Mouse (Mus musculus): ENCODE results near the gene Gm8300.
"Not testable (repeated sequence)": the region's sequence is repeated elsewhere in the genome, so short reads cannot be mapped to it uniquely, and the experiment has no call there.

Gm8300 gene

DNA sequence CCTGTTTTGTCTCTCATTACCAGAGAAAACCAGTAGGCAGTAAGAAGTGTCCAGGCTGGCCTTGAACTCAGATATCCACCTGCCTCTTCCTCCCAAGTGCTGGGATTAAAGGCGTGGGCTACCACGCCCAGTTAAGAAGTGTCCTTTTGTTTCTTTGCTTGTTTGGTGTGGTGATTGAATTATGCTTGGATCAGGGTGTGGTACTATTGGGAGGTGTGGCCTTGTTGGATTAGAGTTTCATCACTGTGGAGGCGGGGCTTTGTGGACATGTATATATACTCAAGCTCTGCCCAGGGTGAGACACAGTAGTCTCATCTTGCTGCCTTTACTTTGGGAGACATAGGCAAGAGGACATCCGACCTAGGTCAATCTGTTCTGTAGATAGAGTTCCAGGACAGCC lies at the start of gene Gm8300:
Gene Gm8300 (plus strand): TSS at position 301 of the 400 bp plus-strand sequence.
- DNase-seq (ENCODE audit: inconsistent ontology term) = not testable (repeated sequence)

DNA sequence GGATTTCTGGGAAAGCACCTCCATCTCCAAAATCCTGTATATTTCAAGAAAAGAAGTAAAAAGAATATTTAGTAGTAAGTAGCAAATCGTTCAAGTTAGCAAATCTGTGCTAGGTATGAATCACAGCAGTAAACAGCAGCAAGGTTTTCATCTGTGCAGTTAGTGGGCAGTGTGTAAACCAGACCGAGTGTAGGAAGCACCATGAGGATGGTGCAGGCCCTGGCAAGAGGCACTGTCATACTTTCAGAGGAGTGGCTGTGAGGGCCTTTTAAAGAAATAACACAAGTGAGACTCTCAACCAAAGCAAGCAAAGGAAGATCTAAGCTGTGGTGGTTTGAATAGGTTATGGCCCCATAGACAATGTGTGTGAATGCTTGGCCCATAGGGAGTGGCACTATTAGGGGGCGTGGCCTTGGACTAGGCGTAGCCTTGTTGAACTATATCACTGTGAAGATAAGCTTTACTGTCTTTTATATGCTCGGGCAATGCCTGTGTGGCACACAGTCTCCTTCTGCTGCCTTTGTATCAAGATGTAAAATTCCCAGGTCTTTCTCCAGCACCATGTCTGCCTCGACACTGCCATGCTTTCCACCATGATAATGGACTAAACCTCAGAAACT lies 49.3 kb upstream of the Gm8300 start:
- DNase-seq (ENCODE audit: inconsistent ontology term) = no peak

DNA sequence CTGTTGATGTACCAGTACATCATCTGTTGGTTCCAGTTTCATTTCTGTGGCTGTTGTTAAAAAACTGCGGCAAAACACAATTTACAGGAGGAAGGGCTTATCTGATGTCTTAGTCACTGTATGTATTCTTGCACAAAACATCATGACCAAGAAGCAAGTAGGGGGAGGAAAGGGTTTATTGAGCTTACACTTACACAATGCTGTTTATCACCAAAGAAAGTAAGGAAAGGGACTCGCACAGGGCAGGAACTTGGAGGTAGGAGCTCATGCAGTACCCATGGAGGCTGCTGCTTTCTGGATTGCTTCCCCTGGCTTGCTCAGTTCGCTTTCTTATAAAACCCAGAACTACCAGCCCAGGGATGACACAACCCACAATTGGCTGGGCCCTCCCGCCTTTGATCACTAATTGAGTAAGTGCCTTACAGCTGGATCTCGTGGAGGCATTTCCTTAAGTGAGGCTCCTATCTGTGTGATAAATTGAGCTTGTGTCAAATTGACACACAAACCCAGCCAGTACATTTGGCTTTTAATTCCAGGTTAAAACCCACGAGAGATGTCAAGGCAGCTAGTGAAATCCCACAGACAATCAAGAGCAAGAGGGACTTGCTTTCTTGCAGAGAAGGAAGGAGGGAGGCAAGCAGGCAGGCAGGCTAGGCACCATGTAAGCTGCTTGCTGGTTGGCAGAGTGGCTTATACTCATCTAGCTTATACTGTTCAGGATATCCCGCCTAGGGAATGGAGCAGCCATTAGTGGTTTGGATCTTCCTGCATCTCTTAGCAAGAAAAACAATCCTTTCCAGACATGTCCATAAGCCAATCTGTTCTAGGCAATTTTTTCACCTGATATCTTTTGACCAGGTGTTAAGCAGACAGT lies 43.6 kb upstream of the Gm8300 start:
- DNase-seq (ENCODE audit: inconsistent ontology term) = peak; percentile 11

DNA sequence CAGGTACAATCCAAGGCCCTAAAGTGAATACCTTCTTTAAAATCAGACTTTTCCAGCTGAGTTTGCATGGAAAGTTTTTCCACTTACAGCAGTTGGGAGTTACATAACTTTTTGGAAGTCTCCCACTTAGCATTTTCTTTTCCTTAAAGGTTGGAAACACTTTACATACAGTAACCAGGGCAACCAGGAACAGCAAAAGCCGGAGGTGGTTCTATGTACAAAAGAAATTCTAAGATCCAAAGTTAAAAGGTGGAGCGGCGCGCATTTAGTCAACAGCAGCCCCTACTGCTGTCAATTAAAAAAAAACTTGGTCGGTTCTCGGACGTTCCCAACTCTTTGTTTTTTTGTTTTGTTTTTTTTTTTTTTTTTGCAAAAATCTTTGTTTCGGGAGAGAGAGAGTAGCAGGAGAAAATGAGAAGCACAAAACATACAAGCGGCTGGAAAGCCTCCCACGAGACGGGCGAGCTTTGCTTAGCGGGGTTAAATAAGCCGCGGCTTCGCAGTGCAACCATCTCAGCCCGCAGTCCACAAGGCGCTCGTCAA lies 42.6 kb upstream of the Gm8300 start:
- DNase-seq (ENCODE audit: inconsistent ontology term) = peak; percentile 68

DNA sequence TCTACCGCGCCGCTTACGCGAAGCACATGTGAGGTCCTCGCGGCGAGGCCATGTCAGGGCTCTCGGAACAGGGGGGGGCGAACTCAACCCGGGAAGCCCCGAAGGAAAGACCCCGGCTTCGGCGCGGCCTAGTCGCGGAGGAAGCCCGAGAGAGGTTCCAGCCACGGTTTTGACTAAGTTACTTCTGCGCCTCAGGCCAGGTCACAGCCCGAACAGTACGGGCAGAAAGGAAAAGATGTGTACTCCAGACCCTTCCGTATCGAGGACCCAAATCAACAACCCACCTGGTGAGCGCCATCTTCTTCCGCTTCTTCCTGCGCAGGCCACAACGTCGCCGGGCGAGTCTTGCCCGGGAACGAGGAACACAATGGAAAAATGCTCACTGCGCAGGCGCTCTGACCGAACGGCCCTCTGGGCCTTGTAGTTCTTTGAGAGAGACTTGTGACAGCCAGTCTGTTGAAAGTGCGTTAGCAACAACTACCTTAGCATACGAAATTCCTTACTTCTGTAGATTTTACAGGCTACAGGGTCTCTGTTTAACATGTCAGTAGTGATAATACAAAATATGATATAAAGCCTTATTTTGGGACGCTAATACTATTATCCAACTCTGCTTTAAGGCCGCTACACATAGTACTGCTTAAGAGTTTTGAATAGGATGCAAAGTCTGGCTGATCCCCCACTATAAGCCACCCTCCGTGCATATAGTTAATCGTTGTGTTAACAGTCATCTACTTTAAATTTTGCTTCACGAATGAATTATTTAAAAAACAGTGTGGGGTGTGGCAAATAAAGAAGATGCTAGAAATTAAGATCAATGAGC lies 41.9 kb upstream of the Gm8300 start, which contains the start of gene Snw1:
Gene Snw1 (minus strand): TSS at position 311 of the 823 bp plus-strand sequence.
- peak; percentile 90 for DNase-seq (ENCODE audit: inconsistent ontology term)

DNA sequence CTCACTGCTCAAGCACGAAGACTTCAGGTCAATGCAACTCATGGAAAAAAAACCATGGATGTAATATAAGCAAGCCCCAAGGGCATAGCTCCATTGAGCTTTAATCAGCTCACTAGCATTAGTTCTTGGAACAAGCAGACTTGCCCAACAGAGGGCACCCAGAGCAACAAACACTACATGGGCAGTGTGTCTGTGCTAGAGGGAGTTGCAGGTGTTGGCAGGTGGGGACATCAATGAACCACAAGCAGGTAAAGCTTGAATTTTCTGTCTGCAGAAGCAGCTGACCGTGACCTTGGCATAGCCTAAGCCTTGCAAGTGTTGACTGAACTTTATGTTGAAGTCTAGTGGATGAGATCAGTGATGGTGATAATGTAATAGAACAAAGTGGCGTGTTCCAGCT lies 39.4 kb upstream of the Gm8300 start:
- no peak for DNase-seq (ENCODE audit: inconsistent ontology term)

- not testable (repeated sequence) for DNase-seq (ENCODE audit: inconsistent ontology term)
These were observed 31.6 kb upstream of the Gm8300 start for GRCm38 (mm10) chr12:87482482-87482881.

GRCm38 (mm10) chr12:87488683-87489082 lies 25.4 kb upstream of the Gm8300 start:
- not testable (repeated sequence) for DNase-seq (ENCODE audit: inconsistent ontology term)

- not testable (repeated sequence) for DNase-seq (ENCODE audit: inconsistent ontology term)
These were observed 19.7 kb upstream of the Gm8300 start, which contains the start of gene Gm5788 for GRCm38 (mm10) chr12:87494421-87494820. Gene Gm5788 (plus strand): TSS chr12:87494721.

DNA sequence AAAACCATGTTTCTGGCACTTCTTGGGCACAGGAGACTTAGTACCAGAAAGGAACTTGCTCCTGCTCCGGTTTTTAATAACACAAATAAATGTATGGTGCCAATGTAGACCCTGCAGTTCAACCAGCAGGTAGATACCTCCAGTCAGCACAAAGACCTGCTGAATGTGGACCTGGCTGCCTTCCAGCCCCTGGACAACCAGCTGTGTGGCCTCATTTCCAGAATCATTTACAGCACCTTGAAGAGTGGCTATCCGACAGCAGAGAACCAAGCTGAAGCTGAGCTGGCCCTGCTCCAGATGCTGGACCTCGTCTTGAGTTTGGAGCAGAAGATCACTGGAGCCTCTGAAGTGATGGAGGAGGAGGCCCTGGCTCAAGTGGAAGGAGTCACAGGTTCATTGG lies 5.5 kb downstream of the Gm8300 start:
- not testable (repeated sequence) for DNase-seq (ENCODE audit: inconsistent ontology term)

GRCm38 (mm10) chr12:87543927-87544326 lies 29.8 kb downstream of the Gm8300 start:
- no peak for DNase-seq (ENCODE audit: inconsistent ontology term)

DNA sequence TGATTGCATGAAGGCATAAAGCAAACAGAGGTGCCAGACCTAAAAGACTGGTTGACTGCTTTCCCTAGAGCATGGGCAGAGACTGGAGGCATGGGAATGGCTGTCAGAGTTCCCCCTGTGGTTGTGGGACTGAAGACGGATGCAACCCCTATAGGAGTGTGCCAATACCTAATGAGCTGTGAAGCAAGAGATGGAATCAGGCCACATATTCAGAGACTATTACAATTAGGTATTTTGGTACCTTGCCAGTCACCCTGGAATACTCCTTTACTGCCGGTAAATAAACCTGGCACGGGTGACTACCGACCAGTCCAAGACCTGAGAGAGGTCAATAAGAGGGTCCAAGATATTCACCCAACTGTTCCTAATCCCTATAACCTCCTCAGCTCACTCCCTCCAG lies 36.5 kb downstream of the Gm8300 start:
- DNase-seq (ENCODE audit: inconsistent ontology term) = peak; percentile 66

All from Muller cell, postnatal 12 days (primary cell).